9 mouse cellular contexts compared by ENCODE assay signal in genomic region chrX:143736035-143736434, GRCm38 (mm10).
A peak's percentile ranks its signal among the peaks of the same experiment; 100 is the strongest.
DNase-seq lines count a peak whose midpoint lies in the region; ATAC-seq and TF ChIP-seq lines count a peak whose summit lies in the region.
"Had no signal": no experiment of that assay in that cellular context is flagged by ENCODE, and none has a peak within 500 bp of the region (broad histone marks: within the 10 kb centered on the region; RNA-seq: fewer than 3 reads in every experiment).

No protein-coding gene starts in this region.

- peak; percentile 44; the same call in 1 of the 2 replicates for TF ChIP-seq CTCF in liver, embryonic 14.5 days (IDR thresholded peaks at IDR 0.05; ENCODE audit: low read depth)

- DNase-seq in frontal cortex, postnatal 36 days (ENCODE audit: low spot score in 2 of 2), result no peak
- no peak for DNase-seq in liver, embryonic 14.5 days (ENCODE audit: low read depth in 3 of 3, low spot score in 3 of 3)
- DNase-seq in liver, embryonic 11.5 days (ENCODE audit: low spot score), result no peak
- peak; percentile 46 for DNase-seq in brain, adult 2 months (ENCODE audit: low read depth, low spot score)
- peak; percentile 14 for DNase-seq in lung, postnatal 14 days
- DNase-seq in thymus, postnatal 36 days, result no peak
- DNase-seq in ovary, adult 18-20 months (ENCODE audit: low spot score), result no peak

- H3K4me2 ChIP-seq in liver, embryonic 14.5 days (ENCODE audit: low read depth), result no peak overlapping the region
- H3K4me2 ChIP-seq in liver, embryonic 11.5 days, result no peak overlapping the region
- H3K4me2 ChIP-seq: neural tube, embryonic 13.5 days had no signal

- H3K9me3 ChIP-seq in liver, embryonic 14.5 days (ENCODE audit: control insufficient read depth, low read length), result no peaks in the 10 kb centered on the region
- no peaks in the 10 kb centered on the region for H3K9me3 ChIP-seq in liver, embryonic 11.5 days (ENCODE audit: control insufficient read depth, low read length)
- H3K9me3 ChIP-seq: neural tube, embryonic 13.5 days had no signal

- no peak overlapping the region for H3K27ac ChIP-seq in liver, embryonic 14.5 days
- no peak overlapping the region for H3K27ac ChIP-seq in liver, embryonic 11.5 days (ENCODE audit: low read depth, low read length)
- H3K27ac ChIP-seq: neural tube, embryonic 13.5 days had no signal

- ATAC-seq in frontal cortex, adult (ENCODE audit: low TSS enrichment), result peak; percentile 59
- no peak for ATAC-seq in liver, embryonic 14.5 days (ENCODE audit: insufficient read depth)
- no peak for ATAC-seq in liver, embryonic 11.5 days (replicated peaks; ENCODE audit: low FRiP score)

- no peaks in the 10 kb centered on the region for H3K36me3 ChIP-seq in liver, embryonic 14.5 days (replicated peaks; ENCODE audit: control insufficient read depth, insufficient read depth, low read depth)
- H3K36me3 ChIP-seq in liver, embryonic 11.5 days (ENCODE audit: control insufficient read depth, insufficient read depth, low read length), result no peaks in the 10 kb centered on the region
- H3K36me3 ChIP-seq: neural tube, embryonic 13.5 days had no signal

- TF ChIP-seq EP300 in liver, embryonic 14.5 days (IDR thresholded peaks at IDR 0.05; ENCODE audit: low read depth), result no peak

- 36% methylated on average over 4 of the region's 4 CpGs for WGBS in liver, embryonic 14.5 days (ENCODE audit: insufficient replicate concordance)
- 35% methylated on average over 4 of the region's 4 CpGs for WGBS in liver, embryonic 11.5 days

- H3K27me3 ChIP-seq in liver, embryonic 14.5 days (ENCODE audit: control insufficient read depth, insufficient read depth, low read length), result no peaks in the 10 kb centered on the region
- no peaks in the 10 kb centered on the region for H3K27me3 ChIP-seq in liver, embryonic 11.5 days (replicated peaks; ENCODE audit: control insufficient read depth, insufficient read depth, low read length)
- H3K27me3 ChIP-seq: neural tube, embryonic 13.5 days had no signal

- H3K4me3 ChIP-seq in liver, embryonic 14.5 days (ENCODE audit: insufficient read depth in 1 of 2, low read depth in 2 of 2, low read length in 2 of 2), result no peak overlapping the region
- no peak overlapping the region for H3K4me3 ChIP-seq in liver, embryonic 11.5 days (ENCODE audit: low read depth, low read length)
- H3K4me3 ChIP-seq: neural tube, embryonic 13.5 days had no signal

- H3K4me1 ChIP-seq in liver, embryonic 14.5 days (replicated peaks; ENCODE audit: control insufficient read depth in 2 of 2, insufficient read depth in 2 of 2, low read length in 1 of 2), result no peaks in the 10 kb centered on the region
- no peaks in the 10 kb centered on the region for H3K4me1 ChIP-seq in liver, embryonic 11.5 days (replicated peaks; ENCODE audit: control insufficient read depth, insufficient read depth, low read length)
- H3K4me1 ChIP-seq: neural tube, embryonic 13.5 days had no signal

- H3K9ac ChIP-seq in liver, embryonic 14.5 days (replicated peaks), result no peak overlapping the region
- no peak overlapping the region for H3K9ac ChIP-seq in liver, embryonic 11.5 days (ENCODE audit: low read depth, low read length)
- H3K9ac ChIP-seq: neural tube, embryonic 13.5 days had no signal

Comparison
In these comparisons a context has a peak if more than half of its experiments do, and no peak if none do; other contexts are left out.
1. DNase-seq: peak in brain, adult 2 months (single experiment) and lung, postnatal 14 days (single experiment); none in frontal cortex, postnatal 36 days (0 of 2), liver, embryonic 14.5 days (0 of 3), liver, embryonic 11.5 days (single experiment), thymus, postnatal 36 days (0 of 2) and ovary, adult 18-20 months (single experiment).